Mouse (Mus musculus) heart, postnatal 0 days (tissue): ENCODE data around the gene Aqp11. TPM values are rescaled to one million over a fixed set of nuclear protein-coding genes. Genes with fewer than 3 reads are reported as not detected.

Experiments
- ATAC-seq: fragments of 200-750 bp; cut with Nextera tagmentation; 2 replicates; pipeline ENCODE4 v1.8.0; 2017; ENCODE audit warnings: low read depth, moderate number of reproducible peaks, moderate library complexity; ENCODE audit not compliant: insufficient read depth
- DNase-seq: peaks from one replicate; pipeline ENCODE4 v3.0.0-alpha.2; 2016; ENCODE audit warnings: low spot score
- H3K27ac ChIP-seq: fragments of 300-500 bp; sonication (generic); 2 replicates; pipeline ENCODE4 v1.5.1; 2014; ENCODE audit warnings: low read depth, mild to moderate bottlenecking
- H3K27me3 ChIP-seq: fragments of 300-500 bp; sonication (generic); 2 replicates; pipeline ENCODE4 v1.6.1; 2014; ENCODE audit warnings: low read length, mixed read lengths; ENCODE audit not compliant: control insufficient read depth, insufficient read depth
- H3K36me3 ChIP-seq: fragments of 300-500 bp; sonication (generic); replicated peaks from 2 replicates; pipeline ENCODE4 v1.6.1; 2014; ENCODE audit warnings: low read length, mixed read lengths; ENCODE audit not compliant: control insufficient read depth, insufficient read depth
- H3K4me1 ChIP-seq: fragments of 300-500 bp; sonication (generic); 2 replicates; pipeline ENCODE4 v1.6.1; 2014; ENCODE audit warnings: antibody characterized with exemption; ENCODE audit not compliant: control insufficient read depth, insufficient read depth
- H3K4me2 ChIP-seq: fragments of 300-500 bp; sonication (generic); 2 replicates; pipeline ENCODE4 v1.6.1; 2014; ENCODE audit warnings: low read depth, mild to moderate bottlenecking, low read length, moderate library complexity
- H3K4me3 ChIP-seq: fragments of 300-500 bp; sonication (generic); 2 replicates; pipeline ENCODE4 v1.5.1; 2014; ENCODE audit warnings: low read depth, low read length
- H3K9ac ChIP-seq: fragments of 300-500 bp; sonication (generic); replicated peaks from 2 replicates; pipeline ENCODE4 v1.6.1; 2014; ENCODE audit warnings: low read depth, low read length, mixed read lengths
- H3K9me3 ChIP-seq: fragments of 300-500 bp; sonication (generic); replicated peaks from 2 replicates; pipeline ENCODE4 v1.6.1; 2016; ENCODE audit warnings: low read length; ENCODE audit not compliant: control insufficient read depth
- CTCF ChIP-seq: IDR thresholded peaks from 2 replicates; pipeline ENCODE4 v1.5.1; 2016; ENCODE audit warnings: antibody characterized with exemption, control low read depth, low read depth
- EP300 ChIP-seq: IDR thresholded peaks from 2 replicates; pipeline ENCODE4 v1.6.1; 2016; ENCODE audit warnings: antibody characterized with exemption, low read depth
- WGBS: fragments of 180-500 bp; shearing (Covaris S2); extraction: QIAGEN DNeasy Blood & Tissue Kit; methylation state at CpG from one replicate; pipeline ENCODE4 v1.1.7; 2014; 5-methylcytosine and 5-hydroxymethylcytosine counted together
- polyA plus RNA-seq: library from polyadenylated mRNA; unstranded; fragments of >200 nt; fragmentation: Nextera tagmentation; extraction: Ambion mirVana; gene quantifications from 2 replicates; pipeline ENCODE4 v1.2.1, GENCODE M21; 2015
- total RNA-seq: library from RNA; depleted of rRNA; stranded (reverse); fragments of >200 nt; gene quantifications from 2 replicates; pipeline ENCODE4 v1.2.3, GENCODE M21; 2014; ENCODE audit warnings: low replicate concordance

Aqp11 gene
- total and polyA plus RNA-seq, 2 experiments from 2014 or later, result 2.0 to 4.8 TPM

DNA sequence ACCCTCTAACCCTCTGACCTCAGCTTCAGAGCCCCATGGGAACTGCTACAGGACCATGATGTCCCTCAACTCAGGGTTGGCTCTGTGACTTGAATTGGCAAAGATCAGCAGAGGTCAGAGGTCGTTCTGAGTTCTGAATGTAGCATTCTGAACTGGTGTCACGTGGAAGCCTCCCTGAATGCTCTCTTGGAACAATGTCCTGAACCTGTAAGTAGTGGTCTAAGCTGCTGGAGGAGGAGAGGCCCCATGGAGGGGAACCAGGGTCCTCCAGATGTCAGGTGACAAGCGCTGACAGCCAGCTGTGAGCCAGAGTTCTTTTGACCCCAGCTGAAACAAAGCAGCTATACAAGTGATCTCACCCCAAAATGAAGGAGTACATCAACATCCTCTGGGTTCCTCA lies 7.7 kb downstream of the Aqp11 start:
- H3K4me3 ChIP-seq, result no peak overlapping the region
- no peaks in the 10 kb centered on the region for H3K4me1 ChIP-seq
- 60% methylated on average over 3 of the region's 3 CpGs for WGBS
- no peak overlapping the region for H3K4me2 ChIP-seq
- DNase-seq (no peak), ATAC-seq (no peak)
- no peaks in the 10 kb centered on the region for H3K9me3 ChIP-seq
- peaks cover 6% of the 10 kb centered on the region; the same call in 1 of the 2 replicates for H3K36me3 ChIP-seq
- H3K27ac ChIP-seq, result peak overlapping the region; percentile 20; the same call in 1 of the 2 replicates
- H3K27me3 ChIP-seq, result no peaks in the 10 kb centered on the region
- TF ChIP-seq EP300, result no peak
- TF ChIP-seq CTCF, result no peak
- H3K9ac ChIP-seq, result no peak overlapping the region

- H3K4me3 ChIP-seq, result no peak overlapping the region
- peaks cover 6% of the 10 kb centered on the region; the same call in 1 of the 2 replicates for H3K36me3 ChIP-seq
- WGBS, result 76% methylated on average over 14 of the region's 14 CpGs
- H3K4me2 ChIP-seq, result no peak overlapping the region; the same call in 1 of the 2 replicates
- no peaks in the 10 kb centered on the region for H3K27me3 ChIP-seq
- no peak overlapping the region; the same call in 1 of the 2 replicates for H3K27ac ChIP-seq
- TF ChIP-seq EP300 (no peak), CTCF (no peak)
- DNase-seq (no peak), ATAC-seq (no peak)
- H3K9ac ChIP-seq, result no peak overlapping the region
- H3K4me1 ChIP-seq, result no peaks in the 10 kb centered on the region
- no peaks in the 10 kb centered on the region for H3K9me3 ChIP-seq
Measured at GRCm38 (mm10) chr7:97728666-97729614, 9.1 kb downstream of the Aqp11 start.

DNA sequence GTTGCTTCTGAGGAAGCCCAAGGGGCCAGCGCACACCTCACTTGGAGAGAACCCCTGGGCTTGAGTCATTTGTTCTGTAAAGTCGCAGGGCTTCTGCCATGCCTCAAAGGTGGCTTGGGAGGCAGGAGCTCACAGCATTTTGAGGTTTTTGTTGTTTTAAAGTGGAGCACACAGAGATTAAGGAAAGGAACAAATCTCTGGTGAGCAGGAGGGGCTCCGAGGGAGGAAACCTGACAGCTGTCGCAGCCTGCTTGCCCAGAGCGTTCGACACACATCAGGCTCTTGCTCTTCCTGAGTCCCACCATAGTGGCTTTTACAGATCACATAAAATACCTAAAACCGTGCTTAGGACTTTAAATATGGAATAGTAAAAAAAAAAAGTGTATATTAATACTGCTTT lies 11.3 kb downstream of the Aqp11 start:
- no peaks in the 10 kb centered on the region for H3K9me3 ChIP-seq
- H3K4me3 ChIP-seq, result no peak overlapping the region
- no peak overlapping the region for H3K9ac ChIP-seq
- 70% methylated on average over 7 of the region's 7 CpGs for WGBS
- H3K4me1 ChIP-seq, result no peaks in the 10 kb centered on the region
- no peak for DNase-seq
- H3K27me3 ChIP-seq, result no peaks in the 10 kb centered on the region
- H3K27ac ChIP-seq, result no peak overlapping the region
- no peak for ATAC-seq
- no peak for TF ChIP-seq EP300
- peaks cover 6% of the 10 kb centered on the region; the same call in 1 of the 2 replicates for H3K36me3 ChIP-seq
- no peak overlapping the region for H3K4me2 ChIP-seq

DNA sequence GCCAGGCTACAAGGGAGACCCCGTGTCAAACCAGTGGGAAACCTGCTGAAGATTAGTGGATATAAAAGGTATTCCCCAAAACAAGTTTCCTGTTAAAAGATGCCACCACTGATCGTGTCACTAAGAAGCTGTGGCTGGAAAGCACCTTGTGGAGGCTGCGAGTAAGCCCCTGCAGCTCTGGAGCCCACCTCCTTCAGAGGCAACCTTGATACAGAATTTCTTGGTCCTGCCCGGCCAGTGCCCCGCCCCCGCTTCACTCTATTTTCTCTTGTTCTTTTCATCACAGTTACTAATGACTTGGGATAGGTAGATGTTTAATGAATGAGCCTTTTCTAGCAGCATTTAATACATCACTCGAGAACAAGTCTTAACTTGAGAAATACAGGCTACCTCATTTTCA lies 12.0 kb downstream of the Aqp11 start:
- TF ChIP-seq CTCF (no peak), EP300 (no peak)
- Histone ChIP-seq H3K9ac (no peak overlapping the region), H3K27ac (no peak overlapping the region), H3K4me1 (no peaks in the 10 kb centered on the region), H3K9me3 (no peaks in the 10 kb centered on the region), H3K4me3 (no peak overlapping the region), H3K36me3 (peaks cover 6% of the 10 kb centered on the region; the same call in 1 of the 2 replicates), H3K27me3 (no peaks in the 10 kb centered on the region), H3K4me2 (no peak overlapping the region)
- DNase-seq (no peak), ATAC-seq (no peak)
- WGBS, result 85% methylated on average over 7 of the region's 7 CpGs

DNA sequence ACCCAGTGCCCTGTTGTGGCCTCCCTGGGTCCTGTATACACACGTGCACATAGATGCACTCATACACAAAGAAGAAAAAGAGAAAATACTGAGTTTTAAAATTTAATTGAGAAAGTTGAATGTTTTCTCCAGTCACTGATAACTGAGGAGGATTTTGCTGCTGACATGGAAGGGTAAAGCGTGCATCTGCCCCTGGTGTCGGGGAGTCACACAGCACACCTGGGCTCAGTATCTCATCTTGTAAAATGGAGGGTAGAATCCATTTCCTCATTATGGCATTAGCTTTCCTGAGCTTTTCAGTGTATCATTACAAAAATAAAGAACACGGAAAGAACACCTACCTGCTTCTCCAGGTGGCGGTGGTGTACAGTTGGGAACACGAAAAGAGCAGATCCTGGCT lies 12.7 kb downstream of the Aqp11 start:
- ATAC-seq (no peak), DNase-seq (no peak)
- H3K27ac ChIP-seq, result peak overlapping the region; percentile 32; the same call in 1 of the 2 replicates
- no peaks in the 10 kb centered on the region for H3K4me1 ChIP-seq
- 95% methylated on average over 6 of the region's 6 CpGs for WGBS
- no peak overlapping the region for H3K4me3 ChIP-seq
- H3K4me2 ChIP-seq, result no peak overlapping the region
- peaks cover 12% of the 10 kb centered on the region; the same call in 1 of the 2 replicates for H3K36me3 ChIP-seq
- no peaks in the 10 kb centered on the region for H3K27me3 ChIP-seq
- TF ChIP-seq CTCF, result no peak
- no peak for TF ChIP-seq EP300
- H3K9me3 ChIP-seq, result no peaks in the 10 kb centered on the region
- no peak overlapping the region for H3K9ac ChIP-seq
